Mouse (Mus musculus) splenic B cell, adult 2 months (primary cell): Measurements from ENCODE around the gene Alox5ap.
A peak's percentile ranks its signal among the peaks of the same experiment; 100 is the strongest.

Experiments
- DNase-seq: peaks from one replicate; pipeline ENCODE4 v3.0.0-alpha.2; 2011; ENCODE audit warnings: low read depth, low spot score
- H3K27me3 ChIP-seq: 2 replicates; pipeline ENCODE4 v1.6.1; 2012; ENCODE audit warnings: mild to moderate bottlenecking, low read length, moderate library complexity, mixed read lengths; ENCODE audit not compliant: control insufficient read depth, poor library complexity, insufficient read depth, severe bottlenecking
- H3K36me3 ChIP-seq: 2 replicates; pipeline ENCODE4 v1.6.1; 2012; ENCODE audit warnings: mild to moderate bottlenecking, low read length, moderate library complexity, mixed read lengths; ENCODE audit not compliant: control insufficient read depth, poor library complexity, insufficient read depth, severe bottlenecking

Gene Alox5ap

GRCm38 (mm10) chr5:149245965-149246470, 18.5 kb upstream of the Alox5ap start:
- H3K27me3 ChIP-seq: no peaks in the 10 kb centered on the region
- no peaks in the 10 kb centered on the region for H3K36me3 ChIP-seq
- peak; percentile 91 for DNase-seq

- H3K36me3 ChIP-seq: no peaks in the 10 kb centered on the region
- no peak for DNase-seq
- H3K27me3 ChIP-seq: no peaks in the 10 kb centered on the region
Measured at GRCm38 (mm10) chr5:149247047-149247904, 17.3 kb upstream of the Alox5ap start.

GRCm38 (mm10) chr5:149252303-149252702, 12.3 kb upstream of the Alox5ap start:
- H3K27me3 ChIP-seq: no peaks in the 10 kb centered on the region
- no peaks in the 10 kb centered on the region for H3K36me3 ChIP-seq
- no peak for DNase-seq

- H3K27me3 ChIP-seq: no peaks in the 10 kb centered on the region
- H3K36me3 ChIP-seq: no peaks in the 10 kb centered on the region
- DNase-seq: no peak
Measured at GRCm38 (mm10) chr5:149253491-149253890, 11.1 kb upstream of the Alox5ap start.

- no peak for DNase-seq
- Histone ChIP-seq H3K36me3 (no peaks in the 10 kb centered on the region), H3K27me3 (no peaks in the 10 kb centered on the region)
Measured at GRCm38 (mm10) chr5:149255522-149255921, 9.0 kb upstream of the Alox5ap start.

GRCm38 (mm10) chr5:149257518-149258281, 6.9 kb upstream of the Alox5ap start:
- H3K27me3 ChIP-seq: no peaks in the 10 kb centered on the region
- no peak for DNase-seq
- no peaks in the 10 kb centered on the region for H3K36me3 ChIP-seq

GRCm38 (mm10) chr5:149259093-149259492, 5.5 kb upstream of the Alox5ap start:
- DNase-seq: no peak
- no peaks in the 10 kb centered on the region for H3K36me3 ChIP-seq
- H3K27me3 ChIP-seq: no peaks in the 10 kb centered on the region

- Histone ChIP-seq H3K36me3 (no peaks in the 10 kb centered on the region), H3K27me3 (no peaks in the 10 kb centered on the region)
- DNase-seq: peak; percentile 22
Measured at GRCm38 (mm10) chr5:149261449-149261848, 3.1 kb upstream of the Alox5ap start.

- no peaks in the 10 kb centered on the region for H3K27me3 ChIP-seq
- peak; percentile 71 for DNase-seq
- H3K36me3 ChIP-seq: no peaks in the 10 kb centered on the region
Measured at GRCm38 (mm10) chr5:149261866-149262265, 2.7 kb upstream of the Alox5ap start.

GRCm38 (mm10) chr5:149264878-149265279, 312 bp downstream of the Alox5ap start:
- no peaks in the 10 kb centered on the region for H3K27me3 ChIP-seq
- DNase-seq: peak; percentile 60
- H3K36me3 ChIP-seq: no peaks in the 10 kb centered on the region

- Histone ChIP-seq H3K36me3 (no peaks in the 10 kb centered on the region), H3K27me3 (no peaks in the 10 kb centered on the region)
- peak; percentile 37 for DNase-seq
Measured at GRCm38 (mm10) chr5:149266761-149267221, 2.2 kb downstream of the Alox5ap start.

GRCm38 (mm10) chr5:149267493-149267892, 2.9 kb downstream of the Alox5ap start:
- no peaks in the 10 kb centered on the region for H3K27me3 ChIP-seq
- no peaks in the 10 kb centered on the region for H3K36me3 ChIP-seq
- no peak for DNase-seq

- DNase-seq: no peak
- H3K27me3 ChIP-seq: no peaks in the 10 kb centered on the region
- no peaks in the 10 kb centered on the region for H3K36me3 ChIP-seq
Measured at GRCm38 (mm10) chr5:149271291-149271690, 6.7 kb downstream of the Alox5ap start.

- DNase-seq: no peak
- H3K27me3 ChIP-seq: no peaks in the 10 kb centered on the region
- H3K36me3 ChIP-seq: no peaks in the 10 kb centered on the region
Measured at GRCm38 (mm10) chr5:149272535-149272934, 8.0 kb downstream of the Alox5ap start.
